Mouse (Mus musculus) ES-E14 (cell line): Measurements from ENCODE around the gene Exoc6. TPM values are rescaled to one million over a fixed set of nuclear protein-coding genes. Genes with fewer than 3 reads are reported as not detected.

Source experiments
- DNase-seq: peaks from one replicate; pipeline ENCODE4 v3.0.0-alpha.2; 2013; ENCODE audit warnings: low read depth, low spot score
- H3K27ac ChIP-seq: 2 replicates; pipeline ENCODE4 v1.5.1; 2012; ENCODE audit warnings: low read depth, mild to moderate bottlenecking, low read length, moderate library complexity, mixed read lengths; ENCODE audit not compliant: poor library complexity, insufficient read depth, severe bottlenecking
- H3K36me3 ChIP-seq: 2 replicates; pipeline ENCODE4 v1.6.1; 2012; ENCODE audit warnings: mild to moderate bottlenecking, low read length, moderate library complexity, mixed read lengths; ENCODE audit not compliant: control insufficient read depth, poor library complexity, insufficient read depth, severe bottlenecking
- H3K4me1 ChIP-seq, 2 experiments: fragments of 150-350 bp in 1 of 2; sonication (generic) in 1 of 2; 2 replicates each; pipeline ENCODE4 v1.6.1; 2012; ENCODE audit warnings: low read length in 2 of 2, mild to moderate bottlenecking in 1 of 2, mixed read lengths in 1 of 2; ENCODE audit not compliant: control insufficient read depth in 2 of 2, insufficient read depth in 2 of 2, poor library complexity in 1 of 2
- H3K4me3 ChIP-seq, 2 experiments: fragments of 150-350 bp in 1 of 2; sonication (generic) in 1 of 2; 2 replicates each; pipeline ENCODE4 v1.5.1; 2012; ENCODE audit warnings: low read length in 2 of 2, low read depth in 1 of 2, mild to moderate bottlenecking in 1 of 2, mixed read lengths in 1 of 2; ENCODE audit not compliant: insufficient read depth in 1 of 2, poor library complexity in 1 of 2, severe bottlenecking in 1 of 2
- H3K9ac ChIP-seq: 2 replicates; pipeline ENCODE4 v1.6.1; 2012; ENCODE audit warnings: low read depth, mild to moderate bottlenecking, low read length, mixed read lengths; ENCODE audit not compliant: poor library complexity, insufficient read depth, severe bottlenecking
- H3K9me3 ChIP-seq: fragments of 150-350 bp; sonication (generic); 2 replicates; pipeline ENCODE4 v1.6.1; 2012; ENCODE audit warnings: low read depth, mild to moderate bottlenecking, low read length; ENCODE audit not compliant: control insufficient read depth, insufficient read depth
- CHD2 ChIP-seq: IDR thresholded peaks from 2 replicates; pipeline ENCODE4 v1.6.1; 2014; ENCODE audit warnings: mild to moderate bottlenecking, low read depth, low read length, inconsistent platforms
- HCFC1 ChIP-seq: IDR thresholded peaks from 2 replicates; pipeline ENCODE4 v1.6.1; 2012; ENCODE audit warnings: low read length, inconsistent platforms, borderline replicate concordance; ENCODE audit not compliant: insufficient read depth
- MAFK ChIP-seq: IDR thresholded peaks from 2 replicates; pipeline ENCODE4 v1.6.1; 2014; ENCODE audit warnings: mild to moderate bottlenecking, low read depth, low read length, inconsistent platforms; ENCODE audit not compliant: insufficient read depth
- ZC3H11A ChIP-seq: IDR thresholded peaks from 2 replicates; pipeline ENCODE4 v1.6.1; 2012; ENCODE audit warnings: low read depth, mild to moderate bottlenecking, inconsistent platforms, low read length, borderline replicate concordance
- ZNF384 ChIP-seq: IDR thresholded peaks from 2 replicates; pipeline ENCODE4 v1.6.1; 2012; ENCODE audit warnings: low read depth, low read length, inconsistent platforms
- in situ Hi-C, 2 experiments: fragments of 600-800 bp; cut with MboI; formaldehyde crosslinking; loops; one replicate each; pipeline ENCODE4 v1.15.1; 2025; ENCODE audit warnings: low sequenced_read_pairs in 2 of 2, inconsistent platforms in 1 of 2; ENCODE audit not compliant: unreplicated experiment in 2 of 2
- total RNA-seq: library from RNA; depleted of rRNA; stranded (reverse); fragments of 300-350 nt; gene quantifications from 2 replicates; pipeline ENCODE4 v1.2.3, GENCODE M21; 2012

The Exoc6 gene
- total RNA-seq, 1 experiment = 10.1 TPM

- TF ChIP-seq ZC3H11A (no peak), CHD2 (no peak), MAFK (no peak), HCFC1 (no peak)
- in situ Hi-C loops = no loop called here
- Histone ChIP-seq H3K4me1 (peaks cover 2 to 4% of the 10 kb centered on the region in 2 experiments; a peak in 1 of 4 replicates), H3K9ac (no peak overlapping the region), H3K9me3 (no peaks in the 10 kb centered on the region), H3K27ac (no peak overlapping the region), H3K4me3 (no peak overlapping the region), H3K36me3 (no peaks in the 10 kb centered on the region; the same call in 1 of the 2 replicates)
- DNase-seq = no peak
These were observed 106.2 kb downstream of the Exoc6 start for GRCm38 (mm10) chr19:37656441-37656840.

- no peak overlapping the region for H3K9ac ChIP-seq
- H3K36me3 ChIP-seq = no peaks in the 10 kb centered on the region
- H3K9me3 ChIP-seq = no peaks in the 10 kb centered on the region
- DNase-seq = no peak
- in situ Hi-C loops = no loop called here
- no peak overlapping the region for H3K4me3 ChIP-seq
- H3K27ac ChIP-seq = no peak overlapping the region
- H3K4me1 ChIP-seq = peaks cover 0 to 2% of the 10 kb centered on the region in 2 experiments; a peak in 1 of 4 replicates
- TF ChIP-seq ZNF384 = no peak
- TF ChIP-seq MAFK = no peak
- no peak for TF ChIP-seq HCFC1
These were observed 115.0 kb downstream of the Exoc6 start for GRCm38 (mm10) chr19:37665256-37665655.

GRCm38 (mm10) chr19:37667855-37668594 lies 117.8 kb downstream of the Exoc6 start:
- H3K36me3 ChIP-seq = no peaks in the 10 kb centered on the region
- H3K9me3 ChIP-seq = no peaks in the 10 kb centered on the region
- H3K27ac ChIP-seq = no peak overlapping the region
- H3K4me1 ChIP-seq = peaks cover 0 to 2% of the 10 kb centered on the region in 2 experiments; a peak in 1 of 4 replicates
- H3K9ac ChIP-seq = no peak overlapping the region
- no peak for DNase-seq
- no peak overlapping the region for H3K4me3 ChIP-seq
- TF ChIP-seq CHD2 (no peak), HCFC1 (no peak), MAFK (no peak), ZNF384 (no peak), ZC3H11A (no peak)
- in situ Hi-C loops = no loop called here

DNA sequence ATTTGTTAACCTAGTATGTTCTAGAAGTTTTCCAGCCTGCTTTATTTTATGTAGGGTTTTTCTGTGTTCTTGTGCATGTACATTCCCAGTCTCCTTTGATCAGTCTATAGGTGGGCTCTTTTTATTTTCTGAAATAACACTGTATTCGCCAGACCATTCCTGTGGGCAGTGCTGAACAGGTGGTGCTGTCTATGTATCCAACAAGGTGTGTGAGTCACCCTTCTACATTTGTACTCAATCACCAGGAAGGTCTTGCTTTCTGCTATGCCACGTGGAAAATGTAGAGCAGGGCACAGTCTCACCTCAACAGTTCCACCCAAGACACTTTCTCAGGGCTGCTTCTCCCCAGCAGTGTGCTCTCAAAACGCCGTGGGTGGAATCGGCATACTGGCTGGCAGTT lies 118.4 kb downstream of the Exoc6 start:
- TF ChIP-seq ZC3H11A (no peak), ZNF384 (no peak), CHD2 (no peak), HCFC1 (no peak), MAFK (no peak)
- in situ Hi-C loops = no loop called here
- H3K27ac ChIP-seq = no peak overlapping the region

More for the DNA sequence above, 118.4 kb downstream of the Exoc6 start:
- Histone ChIP-seq H3K4me1 (peaks cover 0 to 2% of the 10 kb centered on the region in 2 experiments; a peak in 1 of 4 replicates), H3K4me3 (no peak overlapping the region), H3K9ac (no peak overlapping the region), H3K9me3 (no peaks in the 10 kb centered on the region), H3K36me3 (no peaks in the 10 kb centered on the region)
- no peak for DNase-seq
